Mouse (Mus musculus): Measurements from ENCODE around the gene Krt14.

Krt14 gene

DNA sequence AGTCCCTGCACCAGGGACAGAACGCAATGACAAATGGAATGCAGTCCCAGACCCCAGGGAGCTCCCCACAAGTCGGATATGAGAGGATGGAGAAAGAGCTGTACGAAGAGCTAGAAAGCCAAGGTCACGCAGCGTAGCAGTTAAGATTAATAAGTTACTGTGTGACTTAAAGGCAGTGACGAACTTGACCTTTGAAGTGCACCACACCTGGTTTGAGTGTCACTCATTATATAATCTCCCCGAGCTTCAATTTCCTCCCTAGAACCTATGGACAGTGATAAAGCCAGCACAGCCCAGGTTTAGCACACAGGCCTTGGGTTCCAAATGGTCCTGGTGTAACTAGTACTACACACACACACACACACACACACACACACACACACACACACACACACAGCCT, 43.0 kb downstream of the Krt14 start:
- no peak for DNase-seq (ENCODE audit: low spot score)

DNA sequence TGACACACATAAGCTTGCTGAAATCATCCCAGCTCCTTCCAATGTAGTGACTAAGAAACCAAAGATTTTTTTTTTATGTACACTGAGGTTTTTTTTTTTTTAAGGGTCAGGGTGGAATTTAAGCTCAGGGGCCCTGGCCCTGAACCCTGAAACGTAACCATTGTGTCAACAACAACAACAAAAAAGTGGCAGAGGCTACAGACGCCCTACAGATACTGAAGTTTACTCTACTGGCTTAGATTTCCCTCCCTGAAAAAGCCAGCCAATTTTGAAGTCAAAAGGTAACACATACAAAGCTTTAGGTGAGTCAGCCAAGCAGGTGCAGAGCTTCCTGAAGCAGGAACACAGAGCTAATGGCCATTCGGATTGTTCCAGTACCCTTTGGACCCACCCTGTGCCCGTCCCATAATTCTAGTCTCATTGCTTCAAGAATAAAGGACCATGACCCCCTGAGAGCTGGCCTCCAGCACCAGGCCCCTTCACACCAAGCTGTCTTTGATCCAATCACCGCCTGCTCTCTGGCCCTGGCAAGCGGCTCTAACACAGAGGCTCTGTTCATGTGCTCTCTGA, 49.4 kb downstream of the Krt14 start:
- no peak for DNase-seq (ENCODE audit: low spot score)

DNA sequence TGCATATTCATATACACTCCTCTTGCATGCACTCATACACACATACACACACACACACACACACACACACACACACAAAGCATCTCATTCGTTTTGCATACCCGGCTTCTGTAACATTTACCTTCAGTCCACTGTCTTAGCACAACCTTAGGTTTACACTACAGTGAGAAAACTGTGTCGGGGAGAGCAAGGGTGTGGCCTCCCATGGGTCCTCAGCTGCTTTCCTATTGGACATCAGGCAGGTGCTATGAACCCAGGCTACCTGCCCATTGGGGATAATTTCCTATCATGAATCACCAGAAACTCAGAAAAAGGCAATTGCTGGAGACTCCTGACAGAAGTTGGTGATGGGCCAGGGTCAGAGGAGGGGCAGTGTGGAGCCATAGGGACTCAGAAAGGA, 50.0 kb downstream of the Krt14 start:
- no peak for DNase-seq (ENCODE audit: low spot score)

DNA sequence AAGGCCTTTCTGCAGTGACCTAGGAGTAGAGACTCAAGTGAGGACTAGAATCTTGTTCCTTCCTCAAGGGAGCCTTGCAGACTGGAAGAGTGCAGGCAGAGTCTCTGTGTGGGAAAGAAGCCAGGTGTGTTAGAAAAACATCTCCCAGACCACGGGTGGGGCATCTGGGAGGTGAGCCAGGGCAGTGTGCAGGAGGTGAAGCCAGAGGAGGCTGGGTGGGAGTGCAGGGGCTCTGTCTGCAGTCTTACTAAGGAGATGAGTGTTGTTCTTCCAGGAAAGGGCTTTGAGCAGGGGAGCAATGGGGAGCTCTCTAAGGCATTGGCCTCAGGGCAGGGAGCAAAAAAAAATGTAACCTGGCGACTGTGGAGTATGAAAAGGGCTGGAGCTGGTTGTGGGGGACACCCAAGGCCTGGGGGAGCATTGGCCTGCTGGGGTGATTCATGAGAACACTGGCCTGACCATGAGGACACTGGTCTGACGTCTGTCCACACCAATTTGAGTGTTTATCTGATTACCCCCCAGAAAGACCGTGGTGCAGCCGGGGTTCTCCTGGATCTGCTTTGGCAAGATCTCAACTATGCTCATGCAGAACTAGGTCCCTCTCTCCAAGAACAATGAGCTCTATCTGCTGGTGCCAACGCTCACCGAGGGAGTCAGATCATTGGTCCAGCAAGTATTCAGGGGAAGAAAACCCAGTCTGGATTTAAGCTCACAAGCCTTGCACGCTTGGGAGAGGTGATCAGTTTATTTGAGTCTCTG, 51.7 kb downstream of the Krt14 start:
- no peak for DNase-seq (ENCODE audit: low spot score)

Measured in layer of hippocampus, adult 9-10 months (tissue).